Mouse (Mus musculus): ENCODE data around the gene Prss42. TPM values are rescaled to one million over a fixed set of nuclear protein-coding genes. Genes with fewer than 3 reads are reported as not detected.
"Not testable (repeated sequence)": the region's sequence is repeated elsewhere in the genome, so short reads cannot be mapped to it uniquely, and the experiment has no call there.

Prss42 gene
- polyA plus RNA-seq, 2 experiments = not detected

- no peak for ATAC-seq (ENCODE audit: low FRiP score, low read depth)
Measured at GRCm38 (mm10) chr9:110810051-110810450, 12.1 kb downstream of the Prss42 start.

GRCm38 (mm10) chr9:110813789-110814188, 15.8 kb downstream of the Prss42 start, which contains the start of gene Prss44:
Gene Prss44 (plus strand): TSS chr9:110813994.
- ATAC-seq (ENCODE audit: low FRiP score, low read depth) = no peak
- Histone ChIP-seq H3K27ac (replicated peaks; ENCODE audit: low read depth, low read length) (no peak within 1 kb of the TSS), H3K4me2 (replicated peaks; ENCODE audit: low read depth, low read length, severe bottlenecking) (no peak within 1 kb of the TSS), H3K4me1 (ENCODE audit: control insufficient read depth, insufficient read depth, low read length) (no peaks in the 10 kb centered on the region), H3K4me3 (replicated peaks; ENCODE audit: low read length) (no peak within 1 kb of the TSS), H3K9ac (ENCODE audit: low read depth, low read length, severe bottlenecking) (no peak within 1 kb of the TSS), H3K27me3 (ENCODE audit: control insufficient read depth, insufficient read depth, low read length) (no peaks in the 10 kb centered on the region), H3K36me3 (ENCODE audit: control insufficient read depth, insufficient read depth, low read length) (no peaks in the 10 kb centered on the region), H3K9me3 (ENCODE audit: control insufficient read depth, low read length) (no peaks in the 10 kb centered on the region)
- no peak for TF ChIP-seq POLR2A (IDR thresholded peaks at IDR 0.05; ENCODE audit: borderline replicate concordance, extremely low read depth, insufficient read depth, insufficient read length)
- WGBS = 48% methylated on average over 17 of the region's 18 CpGs
- DNase-seq (ENCODE audit: low spot score) = no peak

More at GRCm38 (mm10) chr9:110810051-110810450, 12.1 kb downstream of the Prss42 start:
- Histone ChIP-seq H3K9ac (ENCODE audit: low read depth, low read length, severe bottlenecking) (no peak overlapping the region), H3K36me3 (ENCODE audit: control insufficient read depth, insufficient read depth, low read length) (no peaks in the 10 kb centered on the region), H3K4me1 (ENCODE audit: control insufficient read depth, insufficient read depth, low read length) (no peaks in the 10 kb centered on the region), H3K27ac (replicated peaks; ENCODE audit: low read depth, low read length) (no peak overlapping the region), H3K4me2 (replicated peaks; ENCODE audit: low read depth, low read length, severe bottlenecking) (no peak overlapping the region), H3K4me3 (replicated peaks; ENCODE audit: low read length) (no peak overlapping the region), H3K27me3 (ENCODE audit: control insufficient read depth, insufficient read depth, low read length) (no peaks in the 10 kb centered on the region), H3K9me3 (ENCODE audit: control insufficient read depth, low read length) (no peaks in the 10 kb centered on the region)
- TF ChIP-seq POLR2A (IDR thresholded peaks at IDR 0.05; ENCODE audit: borderline replicate concordance, extremely low read depth, insufficient read depth, insufficient read length) = no peak
- no peak for DNase-seq (ENCODE audit: low spot score)
- 71% methylated on average over 4 of the region's 4 CpGs for WGBS

- not testable (repeated sequence) for H3K9ac ChIP-seq (ENCODE audit: low read depth, low read length, severe bottlenecking); H3K4me3 ChIP-seq (replicated peaks; ENCODE audit: low read length); H3K27me3 ChIP-seq (ENCODE audit: control insufficient read depth, insufficient read depth, low read length); H3K9me3 ChIP-seq (ENCODE audit: control insufficient read depth, low read length); H3K27ac ChIP-seq (replicated peaks; ENCODE audit: low read depth, low read length); ATAC-seq (ENCODE audit: low FRiP score, low read depth); H3K4me2 ChIP-seq (replicated peaks; ENCODE audit: low read depth, low read length, severe bottlenecking); H3K36me3 ChIP-seq (ENCODE audit: control insufficient read depth, insufficient read depth, low read length); H3K4me1 ChIP-seq (ENCODE audit: control insufficient read depth, insufficient read depth, low read length); DNase-seq (ENCODE audit: low spot score)
Measured at GRCm38 (mm10) chr9:110820546-110820945, 22.6 kb downstream of the Prss42 start.

GRCm38 (mm10) chr9:110821436-110821835, 23.5 kb downstream of the Prss42 start:
- H3K27me3 ChIP-seq (ENCODE audit: control insufficient read depth, insufficient read depth, low read length) = no peaks in the 10 kb centered on the region
- no peaks in the 10 kb centered on the region for H3K36me3 ChIP-seq (ENCODE audit: control insufficient read depth, insufficient read depth, low read length)
- TF ChIP-seq POLR2A (IDR thresholded peaks at IDR 0.05; ENCODE audit: borderline replicate concordance, extremely low read depth, insufficient read depth, insufficient read length) = no peak
- ATAC-seq (ENCODE audit: low FRiP score, low read depth) (no peak), DNase-seq (ENCODE audit: low spot score) (no peak)
- H3K9ac ChIP-seq (ENCODE audit: low read depth, low read length, severe bottlenecking) = no peak overlapping the region
- no peaks in the 10 kb centered on the region for H3K4me1 ChIP-seq (ENCODE audit: control insufficient read depth, insufficient read depth, low read length)
- H3K4me3 ChIP-seq (replicated peaks; ENCODE audit: low read length) = no peak overlapping the region
- H3K9me3 ChIP-seq (ENCODE audit: control insufficient read depth, low read length) = no peaks in the 10 kb centered on the region
- H3K27ac ChIP-seq (replicated peaks; ENCODE audit: low read depth, low read length) = no peak overlapping the region
- no peak overlapping the region for H3K4me2 ChIP-seq (replicated peaks; ENCODE audit: low read depth, low read length, severe bottlenecking)
- 84% methylated on average over 7 of the region's 7 CpGs for WGBS

- H3K4me1 ChIP-seq (ENCODE audit: control insufficient read depth, insufficient read depth, low read length) = no peaks in the 10 kb centered on the region
- no peaks in the 10 kb centered on the region for H3K9me3 ChIP-seq (ENCODE audit: control insufficient read depth, low read length)
- ATAC-seq (ENCODE audit: low FRiP score, low read depth) = no peak
- WGBS = 68% methylated on average over 4 of the region's 4 CpGs
- no peak overlapping the region for H3K27ac ChIP-seq (replicated peaks; ENCODE audit: low read depth, low read length)
- no peak overlapping the region for H3K9ac ChIP-seq (ENCODE audit: low read depth, low read length, severe bottlenecking)
- H3K4me2 ChIP-seq (replicated peaks; ENCODE audit: low read depth, low read length, severe bottlenecking) = no peak overlapping the region
- H3K27me3 ChIP-seq (ENCODE audit: control insufficient read depth, insufficient read depth, low read length) = no peaks in the 10 kb centered on the region
- no peak overlapping the region for H3K4me3 ChIP-seq (replicated peaks; ENCODE audit: low read length)
- no peak for TF ChIP-seq POLR2A (IDR thresholded peaks at IDR 0.05; ENCODE audit: borderline replicate concordance, extremely low read depth, insufficient read depth, insufficient read length)
- H3K36me3 ChIP-seq (ENCODE audit: control insufficient read depth, insufficient read depth, low read length) = no peaks in the 10 kb centered on the region
- DNase-seq (ENCODE audit: low spot score) = no peak
Measured at GRCm38 (mm10) chr9:110825426-110825825, 27.5 kb downstream of the Prss42 start.

GRCm38 (mm10) chr9:110825832-110826231, 27.9 kb downstream of the Prss42 start:
- no peak for TF ChIP-seq POLR2A (IDR thresholded peaks at IDR 0.05; ENCODE audit: borderline replicate concordance, extremely low read depth, insufficient read depth, insufficient read length)
- H3K9me3 ChIP-seq (ENCODE audit: control insufficient read depth, low read length) = no peaks in the 10 kb centered on the region
- H3K36me3 ChIP-seq (ENCODE audit: control insufficient read depth, insufficient read depth, low read length) = no peaks in the 10 kb centered on the region
- DNase-seq (ENCODE audit: low spot score) (no peak), ATAC-seq (ENCODE audit: low FRiP score, low read depth) (no peak)
- WGBS = 68% methylated on average over 7 of the region's 7 CpGs
- no peaks in the 10 kb centered on the region for H3K27me3 ChIP-seq (ENCODE audit: control insufficient read depth, insufficient read depth, low read length)
- H3K9ac ChIP-seq (ENCODE audit: low read depth, low read length, severe bottlenecking) = no peak overlapping the region
- H3K4me2 ChIP-seq (replicated peaks; ENCODE audit: low read depth, low read length, severe bottlenecking) = no peak overlapping the region
- no peak overlapping the region for H3K27ac ChIP-seq (replicated peaks; ENCODE audit: low read depth, low read length)
- no peak overlapping the region for H3K4me3 ChIP-seq (replicated peaks; ENCODE audit: low read length)
- H3K4me1 ChIP-seq (ENCODE audit: control insufficient read depth, insufficient read depth, low read length) = no peaks in the 10 kb centered on the region
